Mouse (Mus musculus): ENCODE measurements around the gene Sbds. TPM values are rescaled to one million over a fixed set of nuclear protein-coding genes. Genes with fewer than 3 reads are reported as not detected.
A peak's percentile ranks its signal among the peaks of the same experiment; 100 is the strongest.

Sbds gene
- polyA plus RNA-seq, 1 experiment from 2014 or later, result 62.4 TPM

GRCm38 (mm10) chr5:130218336-130218735 is 37.0 kb downstream of the Sbds start:
- H3K36me3 ChIP-seq, result peaks cover 5% of the 10 kb centered on the region; the same call in 1 of the 2 replicates
- no peak overlapping the region for H3K9ac ChIP-seq
- H3K4me2 ChIP-seq, result no peak overlapping the region
- H3K9me3 ChIP-seq, result no peaks in the 10 kb centered on the region
- peaks cover 11% of the 10 kb centered on the region for H3K4me1 ChIP-seq
- no peak overlapping the region for H3K27ac ChIP-seq
- 84% methylated on average over 5 of the region's 5 CpGs for WGBS
- ATAC-seq (ENCODE audit: borderline replicate concordance, extremely low read depth, low FRiP score, low TSS enrichment), result no peak
- no peak overlapping the region for H3K4me3 ChIP-seq
- no peaks in the 10 kb centered on the region for H3K27me3 ChIP-seq

GRCm38 (mm10) chr5:130217406-130217805 is 37.9 kb downstream of the Sbds start:
- no peak overlapping the region for H3K4me2 ChIP-seq
- H3K36me3 ChIP-seq, result peaks cover 13% of the 10 kb centered on the region
- peaks cover 6% of the 10 kb centered on the region; the same call in 1 of the 2 replicates for H3K4me1 ChIP-seq
- H3K4me3 ChIP-seq, result no peak overlapping the region
- no peaks in the 10 kb centered on the region for H3K27me3 ChIP-seq
- WGBS, result 90% methylated on average over 4 of the region's 4 CpGs
- H3K9ac ChIP-seq, result no peak overlapping the region
- no peak for ATAC-seq (ENCODE audit: borderline replicate concordance, extremely low read depth, low FRiP score, low TSS enrichment)
- H3K27ac ChIP-seq, result no peak overlapping the region
- no peaks in the 10 kb centered on the region for H3K9me3 ChIP-seq

- no peak for ATAC-seq (ENCODE audit: borderline replicate concordance, extremely low read depth, low FRiP score, low TSS enrichment)
- H3K4me2 ChIP-seq, result no peak within 1 kb of the TSS
- 76% methylated on average over 7 of the region's 7 CpGs for WGBS
- H3K9me3 ChIP-seq, result no peaks in the 10 kb centered on the region
- no peak within 1 kb of the TSS for H3K4me3 ChIP-seq
- H3K36me3 ChIP-seq, result peaks cover 19% of the 10 kb centered on the region
- H3K9ac ChIP-seq, result no peak within 1 kb of the TSS
- H3K4me1 ChIP-seq, result peaks cover 6% of the 10 kb centered on the region; the same call in 1 of the 2 replicates
- no peak within 1 kb of the TSS for H3K27ac ChIP-seq
- H3K27me3 ChIP-seq, result no peaks in the 10 kb centered on the region
These were observed 38.5 kb downstream of the Sbds start, which contains the start of gene Tmem248 for GRCm38 (mm10) chr5:130216781-130217180. Gene Tmem248, plus strand, starts transcription at chr5:130217081.

- no peak for ATAC-seq (ENCODE audit: borderline replicate concordance, extremely low read depth, low FRiP score, low TSS enrichment)
- no peaks in the 10 kb centered on the region for H3K27me3 ChIP-seq
- 84% methylated on average over 11 of the region's 11 CpGs for WGBS
- H3K4me3 ChIP-seq, result no peak overlapping the region
- no peak overlapping the region for H3K9ac ChIP-seq
- no peaks in the 10 kb centered on the region for H3K9me3 ChIP-seq
- no peak overlapping the region for H3K4me2 ChIP-seq
- no peak overlapping the region for H3K27ac ChIP-seq
- no peaks in the 10 kb centered on the region for H3K4me1 ChIP-seq
- H3K36me3 ChIP-seq, result peaks cover 52% of the 10 kb centered on the region
These were observed 42.4 kb downstream of the Sbds start for GRCm38 (mm10) chr5:130212956-130213355.

GRCm38 (mm10) chr5:130207299-130207698 is 48.0 kb downstream of the Sbds start:
- Histone ChIP-seq H3K4me3 (no peak overlapping the region), H3K9me3 (no peaks in the 10 kb centered on the region), H3K4me1 (peaks cover 3% of the 10 kb centered on the region; the same call in 1 of the 2 replicates), H3K9ac (no peak overlapping the region), H3K27me3 (no peaks in the 10 kb centered on the region), H3K4me2 (no peak overlapping the region), H3K36me3 (peaks cover 65% of the 10 kb centered on the region), H3K27ac (peak overlapping the region; percentile 41; the same call in 1 of the 2 replicates)
- ATAC-seq (ENCODE audit: borderline replicate concordance, extremely low read depth, low FRiP score, low TSS enrichment), result 0 out of 2 replicates have a peak, but pooled peaks have one; percentile 52
- WGBS, result 56% methylated on average over 4 of the region's 4 CpGs

- WGBS, result 83% methylated on average over 3 of the region's 3 CpGs
- Histone ChIP-seq H3K27ac (no peak overlapping the region), H3K9ac (no peak overlapping the region)
These were observed 49.8 kb downstream of the Sbds start for GRCm38 (mm10) chr5:130205441-130206023.

GRCm38 (mm10) chr5:130204560-130204959 is 50.8 kb downstream of the Sbds start:
- WGBS, result 86% methylated on average over 6 of the region's 6 CpGs
- no peak for ATAC-seq (ENCODE audit: borderline replicate concordance, extremely low read depth, low FRiP score, low TSS enrichment)
- H3K36me3 ChIP-seq, result peaks cover 52% of the 10 kb centered on the region

More at GRCm38 (mm10) chr5:130205441-130206023, 49.8 kb downstream of the Sbds start:
- H3K36me3 ChIP-seq, result peaks cover 62% of the 10 kb centered on the region
- H3K4me1 ChIP-seq, result peaks cover 3% of the 10 kb centered on the region; the same call in 1 of the 2 replicates
- H3K27me3 ChIP-seq, result no peaks in the 10 kb centered on the region
- no peak for ATAC-seq (ENCODE audit: borderline replicate concordance, extremely low read depth, low FRiP score, low TSS enrichment)
- H3K4me3 ChIP-seq, result no peak overlapping the region
- no peak overlapping the region for H3K4me2 ChIP-seq
- H3K9me3 ChIP-seq, result no peaks in the 10 kb centered on the region

GRCm38 (mm10) chr5:130203948-130204347 is 51.4 kb downstream of the Sbds start:
- ATAC-seq (ENCODE audit: borderline replicate concordance, extremely low read depth, low FRiP score, low TSS enrichment), result no peak
- Histone ChIP-seq H3K9me3 (no peaks in the 10 kb centered on the region), H3K4me1 (peaks cover 3% of the 10 kb centered on the region; the same call in 1 of the 2 replicates), H3K9ac (no peak overlapping the region), H3K36me3 (peaks cover 49% of the 10 kb centered on the region), H3K27ac (no peak overlapping the region), H3K4me3 (no peak overlapping the region), H3K27me3 (no peaks in the 10 kb centered on the region), H3K4me2 (no peak overlapping the region)
- 76% methylated on average over 4 of the region's 4 CpGs for WGBS

More at GRCm38 (mm10) chr5:130204560-130204959, 50.8 kb downstream of the Sbds start:
- H3K27ac ChIP-seq, result no peak overlapping the region
- no peak overlapping the region for H3K9ac ChIP-seq
- H3K4me3 ChIP-seq, result no peak overlapping the region
- H3K27me3 ChIP-seq, result no peaks in the 10 kb centered on the region
- H3K4me1 ChIP-seq, result peaks cover 3% of the 10 kb centered on the region; the same call in 1 of the 2 replicates
- H3K4me2 ChIP-seq, result no peak overlapping the region
- H3K9me3 ChIP-seq, result no peaks in the 10 kb centered on the region

GRCm38 (mm10) chr5:130200233-130201029 is 54.9 kb downstream of the Sbds start:
- 67% methylated on average over 10 of the region's 10 CpGs for WGBS
- H3K27me3 ChIP-seq, result no peaks in the 10 kb centered on the region
- H3K9me3 ChIP-seq, result no peaks in the 10 kb centered on the region
- no peak overlapping the region for H3K9ac ChIP-seq
- H3K4me1 ChIP-seq, result no peaks in the 10 kb centered on the region; the same call in 1 of the 2 replicates
- no peak for ATAC-seq (ENCODE audit: borderline replicate concordance, extremely low read depth, low FRiP score, low TSS enrichment)
- no peak overlapping the region for H3K4me3 ChIP-seq
- peak overlapping the region; percentile 57 for H3K27ac ChIP-seq
- H3K36me3 ChIP-seq, result peaks cover 40% of the 10 kb centered on the region
- H3K4me2 ChIP-seq, result no peak overlapping the region

GRCm38 (mm10) chr5:130197981-130198380 is 57.3 kb downstream of the Sbds start:
- H3K9me3 ChIP-seq, result no peaks in the 10 kb centered on the region
- H3K4me1 ChIP-seq, result no peaks in the 10 kb centered on the region
- ATAC-seq (ENCODE audit: borderline replicate concordance, extremely low read depth, low FRiP score, low TSS enrichment), result no peak
- no peak overlapping the region for H3K27ac ChIP-seq
- no peaks in the 10 kb centered on the region for H3K27me3 ChIP-seq
- H3K4me3 ChIP-seq, result no peak overlapping the region
- H3K4me2 ChIP-seq, result no peak overlapping the region
- no peak overlapping the region for H3K9ac ChIP-seq
- peaks cover 34% of the 10 kb centered on the region for H3K36me3 ChIP-seq
- WGBS, result 86% methylated on average over 7 of the region's 7 CpGs

- Histone ChIP-seq H3K4me1 (no peaks in the 10 kb centered on the region), H3K9ac (no peak overlapping the region), H3K36me3 (peaks cover 35% of the 10 kb centered on the region), H3K4me3 (no peak overlapping the region), H3K27ac (no peak overlapping the region), H3K27me3 (no peaks in the 10 kb centered on the region), H3K4me2 (no peak overlapping the region), H3K9me3 (no peaks in the 10 kb centered on the region)
- WGBS, result 69% methylated on average over 3 of the region's 3 CpGs
- ATAC-seq (ENCODE audit: borderline replicate concordance, extremely low read depth, low FRiP score, low TSS enrichment), result no peak
These were observed 57.9 kb downstream of the Sbds start for GRCm38 (mm10) chr5:130197454-130197853.

GRCm38 (mm10) chr5:130196307-130196706 is 59.0 kb downstream of the Sbds start:
- no peak for ATAC-seq (ENCODE audit: borderline replicate concordance, extremely low read depth, low FRiP score, low TSS enrichment)
- H3K4me3 ChIP-seq, result no peak overlapping the region
- no peaks in the 10 kb centered on the region for H3K9me3 ChIP-seq
- H3K4me1 ChIP-seq, result peaks cover 7% of the 10 kb centered on the region
- WGBS, result 94% methylated on average over 1 of the region's 1 CpGs
- no peak overlapping the region for H3K9ac ChIP-seq
- no peak overlapping the region for H3K27ac ChIP-seq
- no peak overlapping the region for H3K4me2 ChIP-seq
- no peaks in the 10 kb centered on the region for H3K27me3 ChIP-seq
- peaks cover 32% of the 10 kb centered on the region for H3K36me3 ChIP-seq
